Mouse (Mus musculus): ENCODE measurements around the gene Plekhm2. TPM values are rescaled to one million over a fixed set of nuclear protein-coding genes. Genes with fewer than 3 reads are reported as not detected.

The Plekhm2 gene
- polyA plus RNA-seq, 1 experiment from 2014 or later: 8.1 TPM

DNA sequence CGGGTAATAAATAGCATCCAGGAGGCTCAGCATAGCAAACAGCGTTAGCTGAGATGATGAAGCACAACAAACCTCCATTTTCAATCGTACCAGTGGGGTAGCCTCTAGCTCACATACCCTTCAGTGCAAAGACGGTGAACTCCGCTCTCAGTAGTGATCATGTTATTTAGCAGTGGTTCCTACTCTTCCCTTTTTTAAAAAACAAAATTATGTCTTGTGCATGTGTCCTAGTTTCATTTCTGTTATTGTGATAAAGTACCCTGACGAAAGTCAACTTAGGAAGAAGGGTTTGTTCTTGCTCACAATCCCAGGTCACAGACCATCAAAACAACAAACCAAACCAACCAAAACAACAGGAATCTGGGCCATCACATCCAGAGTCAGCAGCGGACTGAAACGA lies 18.7 kb downstream of the Plekhm2 start:
- Histone ChIP-seq H3K27me3 (replicated peaks) (no peaks in the 10 kb centered on the region), H3K27ac (replicated peaks) (no peak overlapping the region), H3K4me1 (peaks cover 32% of the 10 kb centered on the region), H3K9me3 (replicated peaks) (no peaks in the 10 kb centered on the region), H3K4me3 (replicated peaks) (no peak overlapping the region), H3K9ac (replicated peaks) (no peak overlapping the region), H3K4me2 (no peak overlapping the region), H3K36me3 (peaks cover 19% of the 10 kb centered on the region)
- ATAC-seq (ENCODE audit: low FRiP score): no peak
- WGBS: 93% methylated on average over 8 of the region's 8 CpGs

DNA sequence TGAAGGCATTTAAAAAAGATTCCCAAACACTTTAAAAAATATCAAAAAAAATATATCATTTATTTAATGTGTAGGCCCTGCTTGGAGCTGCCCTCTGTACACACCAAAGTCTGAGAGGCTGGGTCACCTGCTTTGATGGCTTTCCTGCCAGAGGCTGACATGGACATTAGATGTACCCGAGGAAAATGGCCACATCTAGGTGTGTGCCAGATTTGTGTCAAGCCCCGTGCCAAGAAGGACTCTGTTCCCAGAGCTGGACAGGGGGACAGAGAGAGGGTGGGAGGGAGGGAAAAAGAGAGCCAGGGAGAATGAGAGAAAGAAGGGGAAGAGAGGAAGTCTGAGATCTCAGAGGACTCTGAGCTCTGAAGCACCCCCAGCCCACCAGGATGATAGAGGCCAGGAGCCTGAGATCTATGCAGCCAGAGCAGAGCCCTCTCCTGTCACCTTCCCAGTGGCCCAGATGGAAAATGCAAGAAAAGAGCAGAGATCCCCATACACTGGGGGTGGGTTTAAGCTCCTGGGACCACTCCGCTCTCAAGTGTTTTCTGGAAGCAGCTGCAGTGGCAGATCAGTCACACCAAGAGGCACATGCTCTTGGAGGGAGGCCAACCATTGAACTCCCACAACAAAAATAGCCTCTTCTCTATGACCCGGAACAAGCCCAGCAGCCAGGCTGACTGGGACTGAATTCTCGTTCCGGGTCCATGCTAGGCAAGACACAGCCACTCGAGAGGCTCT lies 21.4 kb downstream of the Plekhm2 start:
- Histone ChIP-seq H3K27me3 (replicated peaks) (no peaks in the 10 kb centered on the region), H3K36me3 (peaks cover 34% of the 10 kb centered on the region), H3K4me2 (no peak overlapping the region), H3K9me3 (replicated peaks) (no peaks in the 10 kb centered on the region), H3K4me1 (peaks cover 18% of the 10 kb centered on the region), H3K9ac (replicated peaks) (no peak overlapping the region), H3K4me3 (replicated peaks) (no peak overlapping the region), H3K27ac (replicated peaks) (peak overlapping the region; percentile 82)
- 30% methylated on average over 7 of the region's 7 CpGs for WGBS
- peak; percentile 72 for ATAC-seq (ENCODE audit: low FRiP score)

DNA sequence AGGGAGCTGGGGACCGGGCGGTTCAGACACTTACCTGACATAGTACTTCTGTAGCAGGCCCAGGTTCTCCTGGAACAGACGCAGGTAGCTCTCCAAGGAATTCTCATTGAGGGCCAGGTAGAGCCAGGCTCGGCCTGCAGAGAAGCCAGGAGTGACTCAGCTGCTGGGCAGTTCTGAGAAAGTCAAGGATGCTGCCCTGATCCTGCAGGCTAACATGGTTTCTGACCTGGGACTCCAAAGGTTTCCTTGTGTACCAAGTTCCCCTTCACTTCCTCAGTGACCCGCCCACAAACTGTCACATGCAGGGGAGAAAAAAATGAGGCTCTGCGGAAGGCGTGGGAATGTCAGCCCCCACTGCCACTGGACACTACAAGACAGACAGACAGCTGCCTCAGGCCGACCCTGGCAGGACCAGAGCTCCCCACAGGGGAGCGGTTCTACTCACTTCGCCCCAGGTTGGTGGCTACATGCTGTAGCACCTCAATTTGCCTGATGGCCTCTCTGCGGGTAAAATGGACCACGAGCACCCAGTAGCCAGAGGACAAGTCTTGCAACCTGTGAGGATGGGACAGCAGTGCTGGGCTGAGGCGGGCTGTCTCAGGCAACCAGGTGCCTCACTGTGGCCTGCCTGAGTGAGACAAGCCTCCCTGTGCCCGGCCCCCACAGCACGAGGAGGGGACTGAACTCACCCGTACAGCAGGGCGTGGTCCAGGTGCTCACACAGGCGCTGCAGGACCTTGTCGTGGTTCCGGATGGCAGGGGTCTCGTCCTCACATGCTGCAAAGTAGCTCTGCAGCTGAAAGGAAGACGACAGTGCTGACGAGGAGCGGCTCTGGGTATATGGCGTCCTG lies 22.5 kb downstream of the Plekhm2 start:
- peaks cover 44% of the 10 kb centered on the region for H3K36me3 ChIP-seq
- peaks cover 16% of the 10 kb centered on the region for H3K4me1 ChIP-seq
- no peak for ATAC-seq (ENCODE audit: low FRiP score)
- H3K27ac ChIP-seq (replicated peaks): peak overlapping the region; percentile 60; the same call in 1 of the 2 replicates
- H3K27me3 ChIP-seq (replicated peaks): no peaks in the 10 kb centered on the region
- 92% methylated on average over 25 of the region's 25 CpGs for WGBS
- H3K4me3 ChIP-seq (replicated peaks): no peak overlapping the region
- no peaks in the 10 kb centered on the region for H3K9me3 ChIP-seq (replicated peaks)
- no peak overlapping the region for H3K4me2 ChIP-seq
- no peak overlapping the region for H3K9ac ChIP-seq (replicated peaks)

DNA sequence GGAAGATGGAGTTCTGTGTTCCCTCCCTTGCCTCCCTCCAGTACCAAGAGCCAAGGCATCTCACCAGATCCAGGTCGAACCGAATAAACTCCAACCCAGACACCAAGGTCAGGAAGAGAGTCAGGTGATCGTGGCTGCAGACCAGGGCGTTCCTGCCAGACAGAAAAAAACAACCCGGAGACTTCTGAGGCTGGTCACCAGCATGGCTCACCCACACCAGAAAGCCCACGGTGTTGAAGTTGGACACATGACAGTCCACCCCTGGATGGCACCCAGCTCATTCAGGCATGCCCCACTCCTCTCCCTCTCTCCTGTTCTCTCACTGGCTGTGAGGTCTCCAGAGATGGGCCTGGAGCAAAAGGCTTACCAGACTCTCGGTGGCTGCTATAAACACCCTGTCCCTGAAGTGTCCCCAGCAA lies 23.3 kb downstream of the Plekhm2 start:
- no peak overlapping the region; the same call in 1 of the 2 replicates for H3K27ac ChIP-seq (replicated peaks)
- no peak for ATAC-seq (ENCODE audit: low FRiP score)
- WGBS: 92% methylated on average over 7 of the region's 7 CpGs

DNA sequence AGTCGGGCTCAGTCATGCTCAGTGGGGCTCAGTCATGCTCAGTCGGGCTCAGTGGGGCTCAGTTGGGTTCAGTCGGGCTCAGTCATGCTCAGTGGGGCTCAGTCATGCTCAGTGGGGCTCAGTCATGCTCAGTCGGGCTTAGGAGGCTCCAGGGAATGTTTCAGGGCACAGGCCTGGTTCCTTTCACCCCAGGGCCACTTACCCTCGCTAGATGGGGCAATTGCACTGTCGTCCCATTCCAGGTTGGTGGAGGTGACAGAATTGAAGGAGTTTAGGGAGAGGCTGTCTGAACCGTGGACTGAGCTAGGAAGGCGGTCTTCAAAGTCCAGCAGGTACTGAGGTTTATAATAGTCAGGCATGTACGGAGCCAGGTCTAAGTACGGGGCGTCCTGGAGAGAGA lies 25.2 kb downstream of the Plekhm2 start:
- H3K27ac ChIP-seq (replicated peaks): no peak overlapping the region
- no peaks in the 10 kb centered on the region for H3K9me3 ChIP-seq (replicated peaks)
- no peaks in the 10 kb centered on the region for H3K27me3 ChIP-seq (replicated peaks)
- peaks cover 62% of the 10 kb centered on the region for H3K36me3 ChIP-seq
- H3K4me3 ChIP-seq (replicated peaks): no peak overlapping the region
- H3K9ac ChIP-seq (replicated peaks): no peak overlapping the region
- peaks cover 16% of the 10 kb centered on the region for H3K4me1 ChIP-seq
- ATAC-seq (ENCODE audit: low FRiP score): no peak
- no peak overlapping the region for H3K4me2 ChIP-seq
- WGBS: 71% methylated on average over 11 of the region's 11 CpGs

More for the DNA sequence above, 23.3 kb downstream of the Plekhm2 start:
- Histone ChIP-seq H3K4me2 (no peak overlapping the region), H3K9me3 (replicated peaks) (no peaks in the 10 kb centered on the region), H3K36me3 (peaks cover 51% of the 10 kb centered on the region), H3K9ac (replicated peaks) (no peak overlapping the region), H3K4me1 (peaks cover 16% of the 10 kb centered on the region), H3K27me3 (replicated peaks) (no peaks in the 10 kb centered on the region), H3K4me3 (replicated peaks) (no peak overlapping the region)

DNA sequence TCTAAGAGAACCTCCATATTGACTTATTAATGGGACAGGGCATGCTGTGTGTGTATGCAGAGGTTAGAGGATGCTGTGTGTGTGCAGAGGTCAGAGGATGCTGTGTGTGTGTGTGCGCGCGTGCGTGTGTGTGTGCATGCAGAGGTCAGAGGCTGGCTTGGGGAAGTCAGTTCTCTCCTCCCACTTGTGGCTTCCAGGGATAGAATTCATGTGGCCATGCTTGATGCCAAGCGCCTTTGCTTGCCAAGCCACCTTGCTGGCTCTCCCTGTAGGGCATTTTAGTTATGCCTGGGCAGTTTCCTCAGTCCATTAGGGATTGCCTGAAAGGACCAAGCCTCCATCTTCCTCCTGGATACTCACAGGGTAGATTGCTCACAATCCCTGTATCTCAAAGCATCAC lies 28.0 kb downstream of the Plekhm2 start:
- Histone ChIP-seq H3K9me3 (replicated peaks) (no peaks in the 10 kb centered on the region), H3K4me3 (replicated peaks) (no peak overlapping the region), H3K4me2 (no peak overlapping the region), H3K27ac (replicated peaks) (no peak overlapping the region), H3K4me1 (no peaks in the 10 kb centered on the region), H3K9ac (replicated peaks) (no peak overlapping the region), H3K27me3 (replicated peaks) (no peaks in the 10 kb centered on the region), H3K36me3 (peaks cover 76% of the 10 kb centered on the region)
- 95% methylated on average over 5 of the region's 5 CpGs for WGBS
- ATAC-seq (ENCODE audit: low FRiP score): no peak

DNA sequence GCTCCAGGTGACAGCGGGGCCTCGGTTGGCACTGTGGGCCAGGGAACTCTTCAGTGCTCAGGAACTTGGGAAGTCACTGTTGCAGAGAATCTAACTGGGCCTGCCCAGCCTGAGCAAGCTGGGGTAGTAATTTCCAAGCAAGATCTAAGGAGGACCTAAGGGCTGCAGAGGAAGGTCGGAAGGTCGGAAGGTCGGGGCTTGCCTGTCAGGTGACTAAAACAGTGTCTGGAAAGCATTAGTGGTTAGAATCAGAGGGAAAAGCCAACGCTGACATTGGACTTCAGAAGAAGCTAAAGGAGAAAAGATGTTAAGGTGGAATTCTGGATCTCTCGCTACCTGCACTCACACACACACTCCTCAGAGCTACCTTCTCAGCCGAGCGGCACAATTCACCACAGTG lies 28.7 kb downstream of the Plekhm2 start:
- Histone ChIP-seq H3K4me2 (no peak overlapping the region), H3K4me3 (replicated peaks) (no peak overlapping the region), H3K9ac (replicated peaks) (no peak overlapping the region), H3K27ac (replicated peaks) (no peak overlapping the region), H3K4me1 (no peaks in the 10 kb centered on the region), H3K9me3 (replicated peaks) (no peaks in the 10 kb centered on the region), H3K27me3 (replicated peaks) (no peaks in the 10 kb centered on the region), H3K36me3 (peaks cover 76% of the 10 kb centered on the region)
- ATAC-seq (ENCODE audit: low FRiP score): no peak
- whole genome bisulfite sequencing: 91% methylated on average over 9 of the region's 9 CpGs

DNA sequence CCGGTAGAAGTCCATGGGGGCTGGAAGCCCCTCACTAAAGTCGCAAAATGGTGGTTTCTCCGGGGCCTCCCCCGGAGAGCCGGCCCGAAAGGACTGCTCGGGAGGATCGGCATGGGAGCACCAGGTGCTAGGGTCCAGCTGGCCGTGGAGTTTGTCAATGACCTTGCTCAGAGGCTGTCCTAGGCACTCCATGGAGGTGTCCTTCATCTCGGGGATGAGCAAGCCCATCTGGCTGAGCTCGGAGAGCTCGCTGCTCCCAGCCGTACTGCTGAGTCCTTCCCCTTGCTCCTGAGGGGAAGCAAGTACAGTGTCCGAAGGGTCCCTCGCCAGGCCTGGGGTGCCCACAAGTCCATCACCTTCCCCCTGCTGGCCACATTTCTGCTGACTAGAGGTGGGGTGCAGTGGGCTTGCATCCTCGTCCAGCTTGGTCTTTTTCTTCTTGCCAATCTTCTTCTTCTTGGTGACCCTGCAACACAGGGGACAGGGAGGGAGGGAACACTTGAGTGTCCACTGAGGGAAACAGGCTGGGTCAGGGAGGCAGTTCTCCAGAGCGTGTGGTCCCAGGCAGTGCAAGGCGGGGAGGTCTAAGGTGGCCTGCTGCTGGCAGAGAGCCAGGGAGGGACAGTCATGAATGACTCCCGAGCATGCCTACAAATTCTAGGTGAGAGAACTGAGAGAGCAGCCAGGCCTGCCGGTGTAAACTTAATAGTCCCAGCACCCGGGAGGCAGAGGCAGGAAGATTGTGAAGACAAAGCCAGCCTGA lies 32.4 kb downstream of the Plekhm2 start:
- 94% methylated on average over 21 of the region's 21 CpGs for WGBS
- H3K27me3 ChIP-seq (replicated peaks): no peaks in the 10 kb centered on the region
- H3K9ac ChIP-seq (replicated peaks): no peak overlapping the region
- H3K4me3 ChIP-seq (replicated peaks): no peak overlapping the region
- H3K9me3 ChIP-seq (replicated peaks): no peaks in the 10 kb centered on the region
- ATAC-seq (ENCODE audit: low FRiP score): no peak
- H3K4me2 ChIP-seq: no peak overlapping the region
- peaks cover 89% of the 10 kb centered on the region for H3K36me3 ChIP-seq
- H3K4me1 ChIP-seq: no peaks in the 10 kb centered on the region
- H3K27ac ChIP-seq (replicated peaks): no peak overlapping the region

DNA sequence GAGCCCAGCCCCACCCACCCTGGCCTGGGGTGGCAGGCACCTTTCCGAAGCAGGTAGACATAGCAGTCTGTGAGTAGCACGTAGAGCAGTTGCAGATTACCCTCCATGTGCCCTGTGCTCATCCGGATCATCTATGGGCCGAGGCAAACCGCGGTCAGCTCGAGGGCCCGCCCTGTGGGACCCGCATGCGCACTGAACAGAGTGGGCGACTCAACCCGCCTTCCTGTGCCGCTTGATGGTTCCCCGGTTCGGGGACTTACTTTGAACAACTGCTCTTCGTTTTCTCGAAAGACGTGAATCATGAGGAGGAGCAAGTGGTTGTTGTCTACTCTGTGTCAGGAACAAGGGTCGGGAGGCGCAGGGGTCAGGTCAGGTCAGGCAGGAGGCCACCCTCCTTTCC lies 33.4 kb downstream of the Plekhm2 start:
- no peak overlapping the region for H3K9ac ChIP-seq (replicated peaks)
- no peak for ATAC-seq (ENCODE audit: low FRiP score)
- WGBS: 95% methylated on average over 20 of the region's 20 CpGs

DNA sequence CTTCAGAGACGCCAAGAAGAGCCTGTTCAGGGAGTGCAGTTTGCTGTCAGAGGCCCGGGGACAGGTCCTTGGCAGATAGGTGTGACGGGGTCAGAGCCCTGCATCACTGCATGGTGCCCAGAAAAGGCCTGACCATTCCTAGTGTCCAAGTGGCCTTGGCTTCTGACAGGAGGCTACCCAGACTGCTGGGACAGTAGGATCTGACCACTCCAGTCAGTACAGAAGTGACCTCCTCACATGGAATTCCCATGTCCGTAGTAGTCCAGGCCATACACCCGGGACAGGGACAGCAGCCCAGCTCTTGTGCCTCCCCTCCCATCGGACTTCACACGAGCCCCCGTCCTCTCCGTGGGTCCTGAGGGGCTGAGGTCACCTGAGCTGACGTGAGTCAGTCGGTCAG lies 34.7 kb downstream of the Plekhm2 start:
- H3K27ac ChIP-seq (replicated peaks): no peak overlapping the region
- 94% methylated on average over 11 of the region's 11 CpGs for WGBS
- no peak for ATAC-seq (ENCODE audit: low FRiP score)

More for the DNA sequence above, 33.4 kb downstream of the Plekhm2 start:
- no peak overlapping the region for H3K4me3 ChIP-seq (replicated peaks)
- no peaks in the 10 kb centered on the region for H3K9me3 ChIP-seq (replicated peaks)
- peaks cover 86% of the 10 kb centered on the region for H3K36me3 ChIP-seq
- H3K27ac ChIP-seq (replicated peaks): no peak overlapping the region
- H3K4me2 ChIP-seq: no peak overlapping the region
- no peaks in the 10 kb centered on the region for H3K4me1 ChIP-seq
- H3K27me3 ChIP-seq (replicated peaks): no peaks in the 10 kb centered on the region

DNA sequence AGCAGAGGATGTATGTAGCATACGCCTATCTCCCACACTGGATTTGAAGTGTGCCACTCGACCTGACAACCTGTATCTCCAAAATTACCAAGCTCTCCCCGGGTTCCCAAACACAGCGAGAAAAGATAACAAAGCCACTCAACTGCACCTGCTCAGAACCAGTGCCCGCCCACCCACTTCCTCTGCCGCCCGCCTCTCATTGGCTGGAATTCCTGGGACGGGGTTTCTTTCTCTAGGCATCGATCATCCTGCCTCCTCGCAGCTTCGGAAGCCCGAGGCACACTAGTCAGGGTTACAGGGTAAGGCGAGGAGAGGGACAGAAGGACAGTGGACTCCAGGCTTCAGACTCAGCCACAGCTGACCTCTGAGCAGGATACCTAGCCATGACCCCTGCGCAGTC lies 36.0 kb downstream of the Plekhm2 start:
- H3K36me3 ChIP-seq: peaks cover 78% of the 10 kb centered on the region
- no peaks in the 10 kb centered on the region for H3K27me3 ChIP-seq (replicated peaks)
- 85% methylated on average over 14 of the region's 14 CpGs for WGBS
- ATAC-seq (ENCODE audit: low FRiP score): no peak
- no peaks in the 10 kb centered on the region for H3K9me3 ChIP-seq (replicated peaks)
- H3K4me2 ChIP-seq: no peak overlapping the region
- H3K27ac ChIP-seq (replicated peaks): no peak overlapping the region
- no peak overlapping the region for H3K4me3 ChIP-seq (replicated peaks)
- no peak overlapping the region for H3K9ac ChIP-seq (replicated peaks)
- H3K4me1 ChIP-seq: 0 out of 2 replicates have a peak, but pooled peaks cover 2% of the 10 kb centered on the region

More for the DNA sequence above, 34.7 kb downstream of the Plekhm2 start:
- Histone ChIP-seq H3K4me2 (no peak overlapping the region), H3K4me3 (replicated peaks) (no peak overlapping the region), H3K9ac (replicated peaks) (no peak overlapping the region), H3K9me3 (replicated peaks) (no peaks in the 10 kb centered on the region), H3K36me3 (peaks cover 87% of the 10 kb centered on the region), H3K27me3 (replicated peaks) (no peaks in the 10 kb centered on the region), H3K4me1 (no peaks in the 10 kb centered on the region)

All from neural tube, embryonic 15.5 days (tissue).